Mouse (Mus musculus) stomach, embryonic 14.5 days (tissue): ENCODE data around the gene Slc7a11. TPM values are rescaled to one million over a fixed set of nuclear protein-coding genes. Genes with fewer than 3 reads are reported as not detected.

Experiments used
- ATAC-seq: fragments of 200-750 bp; cut with Nextera tagmentation; 2 replicates; pipeline ENCODE4 v1.8.0; 2017; ENCODE audit warnings: low read depth, moderate TSS enrichment; ENCODE audit not compliant: insufficient number of reproducible peaks, insufficient read depth, low FRiP score
- H3K27ac ChIP-seq: fragments of 300-500 bp; sonication (generic); 2 replicates; pipeline ENCODE4 v1.5.1; 2014; ENCODE audit warnings: mild to moderate bottlenecking, low read length, moderate library complexity, mixed read lengths
- H3K27me3 ChIP-seq: fragments of 300-500 bp; sonication (generic); 2 replicates; pipeline ENCODE4 v1.6.1; 2014; ENCODE audit warnings: low read length, control low read depth, mixed read lengths; ENCODE audit not compliant: control insufficient read depth, insufficient read depth
- H3K36me3 ChIP-seq: fragments of 300-500 bp; sonication (generic); 2 replicates; pipeline ENCODE4 v1.6.1; 2014; ENCODE audit warnings: mild to moderate bottlenecking, control low read depth, low read length, moderate library complexity, mixed read lengths; ENCODE audit not compliant: control insufficient read depth, insufficient read depth
- H3K4me1 ChIP-seq: fragments of 300-500 bp; sonication (generic); 2 replicates; pipeline ENCODE4 v1.6.1; 2014; ENCODE audit warnings: low read length, control low read depth, mixed read lengths; ENCODE audit not compliant: control insufficient read depth, insufficient read depth
- H3K4me2 ChIP-seq: fragments of 300-500 bp; sonication (generic); replicated peaks from 2 replicates; pipeline ENCODE4 v1.6.1; 2014; ENCODE audit warnings: low read depth, low read length, control low read depth
- H3K4me3 ChIP-seq: fragments of 300-500 bp; sonication (generic); 2 replicates; pipeline ENCODE4 v1.5.1; 2014; ENCODE audit warnings: low read depth, low read length, control low read depth
- H3K9ac ChIP-seq: fragments of 300-500 bp; sonication (generic); replicated peaks from 2 replicates; pipeline ENCODE4 v1.6.1; 2014; ENCODE audit warnings: low read depth, mild to moderate bottlenecking, control low read depth, low read length, moderate library complexity, mixed read lengths
- H3K9me3 ChIP-seq: fragments of 300-500 bp; sonication (generic); 2 replicates; pipeline ENCODE4 v1.6.1; 2016; ENCODE audit warnings: low read depth, low read length, control low read depth; ENCODE audit not compliant: control insufficient read depth
- WGBS: fragments of 180-500 bp; shearing (Covaris S2); extraction: QIAGEN DNeasy Blood & Tissue Kit; methylation state at CpG from one replicate; pipeline ENCODE4 v1.1.7; 2014; 5-methylcytosine and 5-hydroxymethylcytosine counted together
- polyA plus RNA-seq: library from polyadenylated mRNA; unstranded; fragments of >200 nt; fragmentation: Nextera tagmentation; extraction: Ambion mirVana; gene quantifications from 2 replicates; pipeline ENCODE4 v1.2.1, GENCODE M21; 2014

The Slc7a11 gene
- polyA plus RNA-seq, 1 experiment from 2014 or later = 0.29 TPM

GRCm38 (mm10) chr3:50430811-50431210, 12.6 kb downstream of the Slc7a11 start:
- Histone ChIP-seq H3K4me3 (no peak overlapping the region), H3K27ac (no peak overlapping the region), H3K9ac (no peak overlapping the region), H3K4me1 (no peaks in the 10 kb centered on the region), H3K4me2 (no peak overlapping the region), H3K9me3 (no peaks in the 10 kb centered on the region), H3K27me3 (no peaks in the 10 kb centered on the region), H3K36me3 (no peaks in the 10 kb centered on the region)
- 93% methylated on average over 8 of the region's 8 CpGs for whole genome bisulfite sequencing
- ATAC-seq = no peak

- Histone ChIP-seq H3K27ac (no peak overlapping the region), H3K4me3 (no peak overlapping the region), H3K9me3 (no peaks in the 10 kb centered on the region), H3K27me3 (no peaks in the 10 kb centered on the region), H3K36me3 (no peaks in the 10 kb centered on the region), H3K9ac (no peak overlapping the region; the same call in 1 of the 2 replicates), H3K4me2 (no peak overlapping the region), H3K4me1 (no peaks in the 10 kb centered on the region)
- ATAC-seq = no peak
- 64% methylated on average over 8 of the region's 8 CpGs for WGBS
These were observed 21.7 kb downstream of the Slc7a11 start for GRCm38 (mm10) chr3:50421480-50422277.

GRCm38 (mm10) chr3:50419161-50419560, 24.3 kb downstream of the Slc7a11 start:
- Histone ChIP-seq H3K27ac (no peak overlapping the region), H3K9ac (no peak overlapping the region), H3K36me3 (no peaks in the 10 kb centered on the region), H3K4me2 (no peak overlapping the region), H3K27me3 (no peaks in the 10 kb centered on the region), H3K9me3 (no peaks in the 10 kb centered on the region), H3K4me3 (no peak overlapping the region), H3K4me1 (no peaks in the 10 kb centered on the region)
- no peak for ATAC-seq
- 91% methylated on average over 3 of the region's 3 CpGs for WGBS

- Histone ChIP-seq H3K4me3 (no peak overlapping the region), H3K36me3 (no peaks in the 10 kb centered on the region), H3K9me3 (no peaks in the 10 kb centered on the region), H3K9ac (no peak overlapping the region), H3K27me3 (no peaks in the 10 kb centered on the region), H3K4me1 (no peaks in the 10 kb centered on the region), H3K27ac (no peak overlapping the region), H3K4me2 (no peak overlapping the region)
- no peak for ATAC-seq
- WGBS = 78% methylated on average over 2 of the region's 2 CpGs
These were observed 36.6 kb downstream of the Slc7a11 start for GRCm38 (mm10) chr3:50406771-50407170.

GRCm38 (mm10) chr3:50405915-50406314, 37.5 kb downstream of the Slc7a11 start:
- no peak overlapping the region for H3K4me3 ChIP-seq
- H3K9me3 ChIP-seq = no peaks in the 10 kb centered on the region
- no peaks in the 10 kb centered on the region for H3K4me1 ChIP-seq
- 85% methylated on average over 3 of the region's 3 CpGs for WGBS
- no peak overlapping the region for H3K27ac ChIP-seq
- H3K9ac ChIP-seq = no peak overlapping the region
- H3K36me3 ChIP-seq = no peaks in the 10 kb centered on the region
- no peaks in the 10 kb centered on the region for H3K27me3 ChIP-seq
- H3K4me2 ChIP-seq = no peak overlapping the region
- no peak for ATAC-seq

GRCm38 (mm10) chr3:50388786-50389185, 54.6 kb downstream of the Slc7a11 start:
- Histone ChIP-seq H3K4me2 (no peak overlapping the region), H3K27me3 (no peaks in the 10 kb centered on the region), H3K27ac (no peak overlapping the region), H3K9me3 (0 out of 2 replicates have a peak, but pooled peaks cover 4% of the 10 kb centered on the region), H3K4me1 (no peaks in the 10 kb centered on the region), H3K36me3 (no peaks in the 10 kb centered on the region), H3K9ac (no peak overlapping the region), H3K4me3 (no peak overlapping the region)
- no peak for ATAC-seq
- WGBS = 96% methylated on average over 6 of the region's 6 CpGs

- H3K9me3 ChIP-seq = 0 out of 2 replicates have a peak, but pooled peaks cover 4% of the 10 kb centered on the region
- WGBS = 54% methylated on average over 9 of the region's 9 CpGs
- H3K27ac ChIP-seq = no peak overlapping the region
- no peak for ATAC-seq
- no peaks in the 10 kb centered on the region for H3K27me3 ChIP-seq
- H3K9ac ChIP-seq = no peak overlapping the region
- H3K4me1 ChIP-seq = no peaks in the 10 kb centered on the region
- H3K4me2 ChIP-seq = no peak overlapping the region
- H3K36me3 ChIP-seq = no peaks in the 10 kb centered on the region
- no peak overlapping the region for H3K4me3 ChIP-seq
These were observed 55.1 kb downstream of the Slc7a11 start for GRCm38 (mm10) chr3:50388288-50388687.

GRCm38 (mm10) chr3:50387280-50387679, 56.1 kb downstream of the Slc7a11 start:
- H3K4me2 ChIP-seq = no peak overlapping the region
- no peak for ATAC-seq
- H3K4me3 ChIP-seq = no peak overlapping the region
- H3K27ac ChIP-seq = no peak overlapping the region
- no peaks in the 10 kb centered on the region for H3K4me1 ChIP-seq
- 0 out of 2 replicates have a peak, but pooled peaks cover 4% of the 10 kb centered on the region for H3K9me3 ChIP-seq
- H3K9ac ChIP-seq = no peak overlapping the region
- no peaks in the 10 kb centered on the region for H3K27me3 ChIP-seq
- H3K36me3 ChIP-seq = no peaks in the 10 kb centered on the region
- 48% methylated on average over 4 of the region's 4 CpGs for WGBS
